Mouse (Mus musculus): Measurements from ENCODE around the gene Vps37c. TPM values are rescaled to one million over a fixed set of nuclear protein-coding genes. Genes with fewer than 3 reads are reported as not detected.

Gene Vps37c
- polyA plus RNA-seq, 1 experiment = not detected

DNA sequence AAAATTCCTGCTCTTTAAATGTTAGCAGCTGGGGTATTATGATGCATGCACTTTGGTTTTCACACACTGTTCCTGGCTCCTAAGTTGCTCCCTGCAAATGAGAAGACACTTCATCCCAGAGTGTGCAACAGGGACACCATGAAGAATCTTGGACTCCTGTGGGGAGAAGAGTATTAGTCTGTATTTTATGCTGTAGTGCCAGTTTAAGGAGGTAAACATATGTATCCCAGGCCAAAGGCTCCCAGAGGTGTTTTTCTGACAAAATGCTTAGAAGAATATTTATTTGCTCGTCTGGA is 9.8 kb upstream of the Vps37c start:
- WGBS = 63% methylated on average over 1 of the region's 1 CpGs
- H3K27ac ChIP-seq (ENCODE audit: insufficient read depth, low read depth, low read length) = no peak overlapping the region
- TF ChIP-seq CTCF (IDR thresholded peaks at IDR 0.05; ENCODE audit: insufficient read depth, low read depth, low read length) = no peak
- no peak overlapping the region for H3K4me3 ChIP-seq (ENCODE audit: insufficient read depth, low read depth, low read length)
- H3K4me1 ChIP-seq (ENCODE audit: control insufficient read depth, insufficient read depth, low read length) = no peaks in the 10 kb centered on the region

DNA sequence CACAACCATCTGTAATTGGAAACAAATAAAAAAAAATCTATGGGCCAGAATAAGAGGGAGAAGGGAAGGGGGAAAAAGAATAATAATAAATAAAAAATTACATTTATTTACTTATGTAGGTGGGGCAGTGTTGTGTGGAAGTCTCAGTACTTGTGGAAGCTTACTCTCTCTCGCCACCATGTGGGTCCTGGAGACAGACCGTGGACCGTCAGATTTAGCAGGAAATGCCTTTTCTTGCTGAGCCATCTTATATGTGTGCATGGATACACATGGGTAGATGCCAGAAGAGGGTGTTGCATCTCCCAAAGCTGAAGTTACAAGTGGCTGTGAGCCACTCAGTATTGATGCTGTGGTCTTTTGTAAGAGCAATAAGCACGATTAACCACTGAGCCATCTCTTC is 7.0 kb upstream of the Vps37c start:
- Histone ChIP-seq H3K4me1 (ENCODE audit: control insufficient read depth, insufficient read depth, low read length) (no peaks in the 10 kb centered on the region), H3K4me3 (ENCODE audit: insufficient read depth, low read depth, low read length) (no peak overlapping the region), H3K27ac (ENCODE audit: insufficient read depth, low read depth, low read length) (no peak overlapping the region)
- WGBS = 50% methylated on average over 4 of the region's 4 CpGs
- no peak for TF ChIP-seq POLR2A (IDR thresholded peaks at IDR 0.05; ENCODE audit: insufficient read depth, low read depth, low read length)
- no peak for TF ChIP-seq CTCF (IDR thresholded peaks at IDR 0.05; ENCODE audit: insufficient read depth, low read depth, low read length)

DNA sequence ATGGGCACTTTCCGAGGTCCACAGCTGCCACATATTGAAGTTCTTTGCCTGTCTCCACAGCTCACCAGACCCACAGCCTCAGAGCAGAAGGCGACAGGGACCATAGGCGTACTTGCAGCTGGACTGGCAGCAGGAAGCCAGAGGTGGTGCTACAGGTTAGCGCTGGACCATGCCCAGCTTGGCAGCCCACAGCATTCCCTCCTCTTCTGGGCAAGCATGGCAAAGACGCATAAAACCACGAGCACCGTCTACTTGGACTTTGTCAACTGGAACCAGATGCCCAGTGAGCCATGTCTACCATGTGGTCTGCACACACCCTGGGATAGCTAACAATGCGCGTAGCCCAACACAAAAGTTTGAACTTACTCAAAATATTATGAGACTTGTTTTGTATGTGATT is 3.5 kb upstream of the Vps37c start:
- 85% methylated on average over 9 of the region's 9 CpGs for WGBS
- TF ChIP-seq POLR2A (IDR thresholded peaks at IDR 0.05; ENCODE audit: insufficient read depth, low read depth, low read length) (no peak), CTCF (IDR thresholded peaks at IDR 0.05; ENCODE audit: insufficient read depth, low read depth, low read length) (no peak)
- Histone ChIP-seq H3K4me1 (ENCODE audit: control insufficient read depth, insufficient read depth, low read length) (peaks cover 5% of the 10 kb centered on the region; the same call in 1 of the 2 replicates), H3K4me3 (ENCODE audit: insufficient read depth, low read depth, low read length) (no peak overlapping the region), H3K27ac (ENCODE audit: insufficient read depth, low read depth, low read length) (no peak overlapping the region)

DNA sequence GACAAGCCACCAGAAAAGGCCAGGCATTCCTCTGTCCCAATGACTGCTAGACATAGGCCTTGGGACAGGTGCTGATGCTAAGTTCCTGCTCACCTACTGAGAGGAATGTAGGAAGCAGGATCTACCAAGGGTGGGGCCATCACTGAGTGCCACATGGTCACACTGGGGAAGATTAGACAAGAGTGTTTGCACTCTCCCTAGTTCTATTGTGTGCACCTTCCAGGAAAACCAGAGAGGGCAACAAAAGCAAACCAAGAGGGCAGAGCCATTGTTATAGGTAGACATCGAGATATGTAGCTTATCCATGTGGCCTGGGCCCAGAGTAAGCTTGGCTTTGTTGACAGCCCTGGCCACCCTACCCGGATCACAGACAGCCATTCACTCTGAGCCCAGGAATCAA is 2.8 kb upstream of the Vps37c start:
- Histone ChIP-seq H3K4me1 (ENCODE audit: control insufficient read depth, insufficient read depth, low read length) (peaks cover 5% of the 10 kb centered on the region; the same call in 1 of the 2 replicates), H3K4me3 (ENCODE audit: insufficient read depth, low read depth, low read length) (no peak overlapping the region), H3K27ac (ENCODE audit: insufficient read depth, low read depth, low read length) (no peak overlapping the region)
- WGBS = 87% methylated on average over 2 of the region's 2 CpGs
- TF ChIP-seq POLR2A (IDR thresholded peaks at IDR 0.05; ENCODE audit: insufficient read depth, low read depth, low read length) (no peak), CTCF (IDR thresholded peaks at IDR 0.05; ENCODE audit: insufficient read depth, low read depth, low read length) (no peak)

DNA sequence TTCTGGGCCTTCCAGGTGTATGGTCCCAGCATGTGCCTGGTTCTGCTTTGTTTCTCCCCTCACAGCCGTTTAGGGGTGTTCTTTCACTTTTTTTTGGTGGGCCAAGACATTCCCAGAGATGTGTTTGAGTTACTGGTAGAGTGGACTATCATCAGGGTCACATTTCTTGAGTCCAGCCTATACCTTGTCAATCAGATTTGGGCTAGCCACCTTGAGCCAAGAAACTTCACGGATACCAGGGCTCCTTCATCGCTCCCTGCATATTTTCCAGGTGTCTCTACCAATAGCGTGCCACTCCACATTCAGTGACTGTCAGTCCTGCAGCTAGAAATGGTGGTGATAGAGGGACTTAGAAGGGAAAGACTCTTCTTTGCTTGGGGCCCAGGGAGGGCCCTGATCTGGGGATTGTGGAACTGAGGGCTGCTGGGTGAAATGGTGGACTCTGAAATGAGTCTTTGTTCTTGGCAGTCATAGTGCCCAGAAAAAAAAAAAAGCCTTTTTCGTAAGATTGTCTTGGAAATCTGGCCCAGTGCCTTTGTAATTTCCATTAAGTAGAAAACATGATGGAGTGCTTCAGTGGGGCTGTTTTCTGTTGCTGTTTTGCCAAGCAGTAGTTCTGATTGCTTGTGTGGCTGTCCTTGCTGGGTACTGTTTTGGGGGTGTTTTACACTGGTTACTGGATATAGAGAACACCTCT is 1.1 kb downstream of the Vps37c start:
- H3K4me3 ChIP-seq (ENCODE audit: insufficient read depth, low read depth, low read length) = peak overlapping the region; percentile 61
- H3K27ac ChIP-seq (ENCODE audit: insufficient read depth, low read depth, low read length) = peak overlapping the region; percentile 77
- TF ChIP-seq POLR2A (IDR thresholded peaks at IDR 0.05; ENCODE audit: insufficient read depth, low read depth, low read length) (no peak), CTCF (IDR thresholded peaks at IDR 0.05; ENCODE audit: insufficient read depth, low read depth, low read length) (no peak)
- WGBS = 9% methylated on average over 5 of the region's 5 CpGs
- H3K4me1 ChIP-seq (ENCODE audit: control insufficient read depth, insufficient read depth, low read length) = peaks cover 5% of the 10 kb centered on the region; the same call in 1 of the 2 replicates

DNA sequence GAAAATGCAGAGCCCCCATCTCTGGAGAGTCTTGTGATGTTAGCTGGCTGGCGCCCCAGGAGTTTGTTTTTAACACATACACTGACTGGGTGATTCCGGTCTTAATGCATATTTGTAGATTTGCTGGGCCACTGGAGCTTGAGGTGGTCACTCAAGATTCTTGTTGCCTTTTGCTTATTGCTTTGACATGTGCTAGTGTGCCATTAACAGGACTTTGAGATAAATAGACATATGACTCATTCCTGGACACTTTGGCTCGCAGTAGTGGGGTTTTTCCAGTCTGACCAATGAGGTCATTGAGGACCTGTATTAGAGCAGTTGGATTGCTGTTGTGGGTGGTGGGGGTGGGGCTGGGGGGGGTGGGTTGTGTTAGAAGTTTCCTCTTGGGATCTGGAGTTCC is 1.8 kb downstream of the Vps37c start:
- TF ChIP-seq CTCF (IDR thresholded peaks at IDR 0.05; ENCODE audit: insufficient read depth, low read depth, low read length) (no peak), POLR2A (IDR thresholded peaks at IDR 0.05; ENCODE audit: insufficient read depth, low read depth, low read length) (no peak)
- no peak overlapping the region for H3K27ac ChIP-seq (ENCODE audit: insufficient read depth, low read depth, low read length)
- H3K4me3 ChIP-seq (ENCODE audit: insufficient read depth, low read depth, low read length) = no peak overlapping the region
- WGBS = 38% methylated on average over 3 of the region's 3 CpGs
- peaks cover 5% of the 10 kb centered on the region; the same call in 1 of the 2 replicates for H3K4me1 ChIP-seq (ENCODE audit: control insufficient read depth, insufficient read depth, low read length)

DNA sequence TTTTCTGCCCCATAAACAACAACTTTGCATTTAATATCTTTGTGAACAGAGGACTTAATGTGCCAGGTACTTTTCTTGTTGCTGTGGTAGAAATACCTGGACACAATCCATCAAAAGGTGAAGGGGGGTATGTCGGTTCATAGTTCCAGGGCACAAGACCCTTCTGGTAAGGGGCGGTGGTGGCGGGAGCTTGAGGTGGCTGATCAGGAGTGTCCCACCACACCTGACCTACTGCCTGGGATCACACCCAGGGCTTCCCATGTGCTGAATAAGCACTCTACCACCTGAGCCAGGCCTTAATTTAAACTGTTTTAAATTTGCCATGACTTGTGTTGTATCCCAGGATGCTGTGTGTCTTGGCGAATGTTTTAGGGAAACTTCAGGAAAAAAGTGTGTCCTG is 2.6 kb downstream of the Vps37c start:
- Histone ChIP-seq H3K4me3 (ENCODE audit: insufficient read depth, low read depth, low read length) (no peak overlapping the region), H3K27ac (ENCODE audit: insufficient read depth, low read depth, low read length) (no peak overlapping the region), H3K4me1 (ENCODE audit: control insufficient read depth, insufficient read depth, low read length) (peaks cover 5% of the 10 kb centered on the region; the same call in 1 of the 2 replicates)
- no peak for TF ChIP-seq POLR2A (IDR thresholded peaks at IDR 0.05; ENCODE audit: insufficient read depth, low read depth, low read length)
- no peak for TF ChIP-seq CTCF (IDR thresholded peaks at IDR 0.05; ENCODE audit: insufficient read depth, low read depth, low read length)
- WGBS = 95% methylated on average over 4 of the region's 4 CpGs

DNA sequence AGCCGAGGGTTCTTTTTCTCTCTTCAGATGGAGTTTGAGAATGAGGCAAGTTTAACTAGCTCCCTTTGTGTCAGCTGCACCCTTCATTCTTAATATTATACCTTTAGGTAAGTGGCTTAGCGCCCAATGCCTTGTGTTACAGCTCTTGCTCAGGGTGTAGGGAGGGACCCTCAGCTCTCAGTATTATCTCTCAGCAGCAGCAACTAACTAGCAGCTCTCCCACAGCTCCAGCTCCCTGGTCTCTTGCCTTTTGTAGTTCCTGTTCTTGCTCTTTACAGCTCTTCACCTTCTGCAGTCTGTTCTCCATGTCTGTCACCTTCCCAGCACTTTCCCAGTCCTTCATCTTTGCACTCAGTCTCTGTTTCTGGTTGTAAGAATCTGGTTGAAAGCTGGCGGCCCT is 3.1 kb downstream of the Vps37c start:
- H3K27ac ChIP-seq (ENCODE audit: insufficient read depth, low read depth, low read length) = no peak overlapping the region
- H3K4me3 ChIP-seq (ENCODE audit: insufficient read depth, low read depth, low read length) = no peak overlapping the region
- TF ChIP-seq POLR2A (IDR thresholded peaks at IDR 0.05; ENCODE audit: insufficient read depth, low read depth, low read length) (no peak), CTCF (IDR thresholded peaks at IDR 0.05; ENCODE audit: insufficient read depth, low read depth, low read length) (no peak)
- peaks cover 5% of the 10 kb centered on the region; the same call in 1 of the 2 replicates for H3K4me1 ChIP-seq (ENCODE audit: control insufficient read depth, insufficient read depth, low read length)
- WGBS = 80% methylated on average over 3 of the region's 3 CpGs

DNA sequence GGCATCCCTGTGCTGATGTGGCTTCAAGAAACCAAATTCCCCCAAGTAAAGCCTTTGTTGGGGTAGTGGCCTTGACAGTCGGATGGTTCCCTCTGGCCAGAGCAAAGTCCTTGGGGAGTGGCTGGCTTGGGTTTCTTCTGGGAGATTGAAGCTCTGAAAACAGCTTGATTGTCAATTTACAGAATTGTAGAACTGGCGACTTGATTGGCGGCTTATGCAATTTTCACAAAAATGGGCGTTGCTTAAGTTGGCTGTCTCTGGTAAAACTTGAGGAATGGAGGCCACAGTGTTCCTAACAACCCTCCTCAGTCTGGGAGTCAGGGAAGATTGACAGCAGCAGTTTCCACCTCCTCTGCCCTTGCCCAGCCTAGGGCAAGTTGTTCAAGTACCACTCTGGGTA is 3.8 kb downstream of the Vps37c start:
- Histone ChIP-seq H3K4me3 (ENCODE audit: insufficient read depth, low read depth, low read length) (no peak overlapping the region), H3K4me1 (ENCODE audit: control insufficient read depth, insufficient read depth, low read length) (peaks cover 5% of the 10 kb centered on the region; the same call in 1 of the 2 replicates), H3K27ac (ENCODE audit: insufficient read depth, low read depth, low read length) (no peak overlapping the region)
- WGBS = 85% methylated on average over 4 of the region's 4 CpGs
- TF ChIP-seq POLR2A (IDR thresholded peaks at IDR 0.05; ENCODE audit: insufficient read depth, low read depth, low read length) = no peak

All from olfactory bulb, adult 2 months (tissue).